Mouse (Mus musculus) forelimb bud, embryonic 11.5 days (tissue): ENCODE data around the gene Eci3.
A peak's percentile ranks its signal among the peaks of the same experiment; 100 is the strongest.
"Not testable (repeated sequence)": the region's sequence is repeated elsewhere in the genome, so short reads cannot be mapped to it uniquely, and the experiment has no call there.

Experiments
- DNase-seq: peaks from one replicate; pipeline ENCODE4 v3.0.0-alpha.2; 2012; ENCODE audit warnings: low read depth, low spot score

The Eci3 gene

DNA sequence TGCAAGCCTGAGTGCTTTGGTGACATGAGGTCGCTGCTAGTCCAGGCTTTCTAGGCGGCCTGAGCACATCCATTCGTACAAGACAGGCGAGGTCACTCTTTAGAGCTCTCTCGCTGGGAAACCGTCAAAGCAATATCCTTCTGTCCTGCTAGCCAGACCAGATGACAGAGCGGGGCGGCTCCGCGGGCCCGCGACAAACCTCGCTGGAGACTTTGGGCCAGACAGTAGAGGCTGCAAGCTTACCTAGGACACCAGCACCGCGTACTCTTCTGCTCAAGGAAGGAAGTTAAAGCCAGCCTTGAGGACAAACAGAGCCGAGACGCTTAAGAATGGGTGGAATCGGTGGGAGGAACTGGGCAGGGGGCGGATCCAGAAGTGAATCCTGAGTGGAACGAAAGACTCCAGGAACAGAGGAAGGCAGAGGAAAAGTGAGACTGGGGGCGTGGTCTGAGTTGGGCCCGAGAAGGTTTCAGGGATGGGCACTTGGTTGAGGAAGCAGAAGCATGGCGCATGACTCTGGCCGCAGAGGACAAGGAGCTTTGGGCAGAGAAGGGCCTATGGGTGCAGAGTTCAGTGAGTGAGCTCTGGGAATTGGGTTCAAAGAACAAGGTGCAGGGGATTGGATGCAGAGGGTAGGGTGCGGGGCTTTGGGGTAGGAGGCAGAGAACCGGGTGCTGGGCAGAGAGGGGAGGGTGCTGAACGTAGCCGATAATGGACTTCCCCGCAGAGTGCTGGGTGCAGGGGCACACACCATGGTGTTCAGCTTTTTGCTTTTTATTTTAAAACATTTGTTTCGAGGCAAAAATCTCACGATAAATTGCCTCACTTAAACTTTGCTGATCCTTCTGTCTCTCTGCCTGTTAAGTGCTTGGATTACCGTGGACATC, at the start of gene Eci3:
Gene Eci3 (minus strand): TSS at position 300 of the 887 bp plus-strand sequence.
- DNase-seq, result peak; percentile 40

DNA sequence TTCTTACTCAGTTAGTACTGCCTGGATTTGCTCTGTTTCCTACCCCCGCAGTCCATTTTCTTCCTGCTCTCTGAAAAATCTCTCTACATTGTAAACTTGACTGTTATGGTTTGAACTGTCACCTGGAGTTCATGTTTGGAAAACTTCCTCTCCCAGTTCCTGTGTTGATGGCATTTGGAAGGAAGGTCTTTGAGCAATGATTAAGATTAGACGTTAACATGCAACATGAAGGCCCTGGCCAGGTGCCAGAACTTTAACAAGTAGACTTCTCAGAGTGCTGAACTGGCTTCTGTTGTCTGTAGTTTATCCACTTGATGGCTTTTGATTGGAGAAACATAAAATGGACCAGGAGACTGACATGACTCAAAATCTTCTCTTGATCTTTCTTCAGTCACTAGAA, 32.3 kb upstream of the Eci3 start:
- no peak for DNase-seq

DNA sequence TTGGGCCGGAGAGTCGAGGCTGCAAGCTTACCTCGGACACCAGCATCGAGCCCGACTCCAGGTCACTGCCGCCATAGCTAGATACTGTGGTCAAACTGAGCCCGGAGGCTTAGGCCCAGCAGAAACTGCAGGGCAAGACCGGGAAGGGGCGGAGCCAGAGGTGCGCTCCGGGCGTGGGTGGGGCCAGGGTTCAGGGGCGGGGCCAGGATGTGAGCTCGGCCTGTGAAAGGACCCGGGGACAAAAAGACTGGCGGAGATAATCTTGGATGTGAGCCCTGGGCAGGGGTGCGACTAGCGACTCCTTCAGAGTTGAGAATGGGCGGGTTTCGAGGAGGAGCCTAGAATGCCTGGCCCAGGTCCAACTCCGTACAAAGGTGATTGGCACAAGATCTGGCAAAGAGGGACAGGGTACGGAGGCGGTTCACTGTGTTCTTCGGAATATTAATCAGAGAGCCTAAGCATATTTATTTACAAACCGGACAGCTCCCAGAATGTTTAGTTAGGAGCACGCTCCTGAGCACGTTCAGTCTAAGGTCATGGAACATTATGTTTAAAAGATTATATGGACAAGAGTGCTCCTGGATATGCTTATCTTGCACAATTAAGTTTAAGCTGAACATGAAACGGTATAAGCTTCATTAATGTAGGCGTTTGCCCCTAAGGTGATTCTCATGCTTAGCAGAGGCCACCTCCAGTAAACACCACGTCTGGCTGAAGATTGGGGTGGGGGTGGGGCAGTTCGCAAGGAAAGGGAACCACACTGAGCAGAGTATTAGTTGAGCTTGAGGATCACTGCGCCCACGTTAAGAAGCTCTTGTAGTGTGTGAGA, 30.6 kb upstream of the Eci3 start:
- peak; percentile 92 for DNase-seq

GRCm38 (mm10) chr13:34993595-34993982, 30.0 kb upstream of the Eci3 start:
- DNase-seq, result no peak

- DNase-seq, result no peak
Measured at GRCm38 (mm10) chr13:34993085-34993484, 29.5 kb upstream of the Eci3 start.

DNA sequence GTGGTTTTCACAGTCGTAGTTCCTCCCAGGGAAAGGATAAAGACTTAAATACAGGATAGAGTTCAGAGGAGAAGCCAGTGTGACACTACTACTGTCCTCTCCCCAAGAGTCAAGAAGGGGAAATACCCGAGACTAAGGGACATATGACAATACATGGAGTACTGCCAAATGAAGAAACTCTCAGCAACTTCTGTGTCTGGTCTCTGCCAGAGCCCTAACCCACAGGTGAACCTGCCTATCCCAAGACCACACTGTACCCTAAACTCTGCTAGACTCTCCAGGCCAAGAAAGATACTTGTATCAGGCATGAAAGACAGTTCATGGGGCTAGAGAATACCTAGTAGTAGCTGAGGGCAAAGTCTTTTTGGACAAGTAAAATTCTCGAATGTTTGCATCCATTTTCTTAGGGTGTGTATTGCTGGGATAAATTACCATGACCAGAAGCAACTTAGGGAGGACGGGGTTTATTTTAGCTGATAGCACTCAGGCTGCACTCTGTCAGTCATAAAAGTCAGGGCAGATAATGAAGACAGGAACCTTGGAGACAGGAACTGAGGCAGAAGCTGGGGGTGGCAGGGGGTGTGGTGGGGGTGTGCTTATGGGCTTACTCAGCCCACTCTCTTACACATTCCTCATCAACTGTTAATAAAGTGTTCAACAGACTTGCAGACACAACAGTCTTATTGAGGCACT, 28.1 kb upstream of the Eci3 start:
- no peak for DNase-seq

GRCm38 (mm10) chr13:34983479-34983878, 19.9 kb upstream of the Eci3 start:
- DNase-seq, result not testable (repeated sequence)

DNA sequence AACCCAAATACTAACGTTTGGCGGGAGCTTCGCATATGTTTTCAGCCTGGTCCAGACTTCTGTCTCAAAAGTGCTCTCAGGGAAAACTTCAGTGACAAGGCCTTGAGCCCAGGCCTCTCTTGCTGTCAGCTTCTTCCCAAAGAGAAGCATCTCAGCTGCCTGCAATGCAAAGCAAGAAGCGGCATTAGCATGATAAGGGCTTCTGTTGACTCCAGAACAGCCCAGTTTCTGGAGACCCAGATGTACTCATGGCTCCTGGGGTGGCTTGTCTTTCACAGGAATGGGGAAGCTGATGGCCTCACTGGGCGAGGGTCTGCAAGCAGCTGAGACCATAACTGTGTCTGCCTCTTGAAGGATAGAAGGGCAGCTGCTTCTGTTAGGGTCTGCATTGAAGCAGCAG, 15.0 kb upstream of the Eci3 start:
- not testable (repeated sequence) for DNase-seq

DNA sequence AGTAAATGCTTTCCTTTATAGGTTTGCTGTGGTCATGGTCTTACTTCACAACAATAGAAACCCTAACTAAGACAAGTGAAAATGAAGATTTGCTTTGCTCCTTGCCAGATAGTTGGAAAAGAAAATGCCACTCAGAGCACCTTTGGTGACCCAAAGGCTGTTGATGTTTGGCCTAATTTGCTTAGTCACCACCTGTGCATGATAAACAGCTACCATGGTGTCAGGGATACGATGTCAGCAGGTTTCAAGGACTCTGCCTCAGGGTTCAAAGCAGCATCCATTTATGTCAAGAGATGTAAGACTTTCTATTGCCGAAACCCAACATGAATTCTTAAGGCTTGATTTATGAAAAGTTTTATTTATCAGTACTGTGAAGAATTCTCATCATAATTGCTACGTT, 13.8 kb upstream of the Eci3 start:
- DNase-seq, result no peak

DNA sequence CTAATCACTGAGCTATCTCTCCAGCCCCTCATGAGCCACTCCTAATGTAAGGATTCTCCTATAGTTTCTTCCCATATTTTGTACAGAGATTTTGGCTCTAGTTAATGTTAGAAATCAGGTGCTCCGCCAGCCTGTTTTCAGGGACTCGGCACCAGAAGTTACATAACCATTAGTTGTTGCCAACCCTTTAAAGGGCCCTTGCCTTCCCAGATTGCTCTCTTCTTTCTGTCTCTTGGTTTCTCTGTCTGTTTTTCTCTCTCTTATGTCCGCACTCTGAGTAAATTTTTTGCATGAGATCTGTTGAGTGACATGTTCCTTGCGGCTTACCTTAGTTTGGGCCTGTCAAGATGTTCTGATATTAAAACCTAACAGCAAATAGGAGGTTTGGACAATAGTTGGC, 12.5 kb upstream of the Eci3 start:
- DNase-seq, result no peak

DNA sequence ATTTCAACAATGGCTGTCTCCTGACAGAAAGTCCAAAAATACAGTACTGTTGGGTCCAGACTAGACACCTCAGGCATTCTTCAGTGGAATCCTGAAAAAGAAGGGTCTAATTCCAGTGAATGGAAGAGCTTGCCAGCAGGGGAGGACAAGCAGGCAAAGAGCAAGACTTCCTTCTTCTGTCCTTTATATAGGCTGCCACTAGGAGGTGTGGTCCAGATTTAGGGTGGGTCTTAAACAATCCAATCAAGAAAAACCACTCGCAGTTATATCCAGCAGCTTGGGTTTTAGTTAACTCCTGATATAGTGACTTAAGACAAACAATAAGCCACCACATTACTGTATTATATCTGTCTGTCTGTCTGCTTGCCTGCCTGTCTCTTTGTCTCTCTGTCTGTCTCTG, 10.2 kb upstream of the Eci3 start:
- DNase-seq, result no peak

- DNase-seq, result no peak
Measured at GRCm38 (mm10) chr13:34973149-34973548, 9.5 kb upstream of the Eci3 start.

DNA sequence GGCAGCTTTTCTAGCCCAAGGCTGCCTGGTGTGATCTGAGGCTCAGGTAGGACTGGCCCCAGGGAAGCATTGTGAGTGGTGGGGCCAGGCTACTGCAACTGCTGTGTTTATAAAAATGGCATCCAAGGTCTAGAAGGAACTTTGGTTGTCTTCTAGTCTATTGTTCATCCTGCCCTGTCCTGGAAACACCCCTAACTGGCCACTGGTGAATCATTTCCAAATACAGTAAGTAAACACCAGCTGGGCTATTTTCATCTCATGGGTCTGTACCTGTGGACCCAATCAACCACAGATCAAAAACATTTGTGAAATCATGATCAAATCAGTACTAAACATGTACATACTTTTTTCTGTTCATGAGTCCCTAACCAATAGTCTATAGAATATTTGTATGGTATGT, 8.8 kb upstream of the Eci3 start:
- DNase-seq, result not testable (repeated sequence)

DNA sequence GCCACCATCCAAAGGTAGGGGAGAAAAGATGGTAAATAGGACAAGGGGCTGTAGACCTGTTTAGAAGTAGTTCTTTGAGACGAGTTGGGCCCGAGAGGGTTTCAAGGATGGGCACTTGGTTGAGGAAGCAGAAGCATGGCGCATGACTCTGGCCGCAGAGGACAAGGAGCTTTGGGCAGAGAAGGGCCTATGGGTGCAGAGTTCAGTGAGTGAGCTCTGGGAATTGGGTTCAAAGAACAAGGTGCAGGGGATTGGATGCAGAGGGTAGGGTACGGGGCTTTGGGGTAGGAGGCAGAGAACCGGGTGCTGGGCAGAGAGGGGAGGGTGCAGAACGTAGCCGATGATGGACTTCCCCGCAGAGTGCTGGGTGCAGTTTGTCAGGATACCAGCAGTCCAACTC, 2.0 kb upstream of the Eci3 start:
- not testable (repeated sequence) for DNase-seq

GRCm38 (mm10) chr13:34964866-34965265, 1.3 kb upstream of the Eci3 start:
- DNase-seq, result peak; percentile 9

GRCm38 (mm10) chr13:34964419-34964818, 809 bp upstream of the Eci3 start:
- no peak for DNase-seq

- no peak for DNase-seq
Measured at GRCm38 (mm10) chr13:34960996-34961770, 2.4 kb downstream of the Eci3 start.

DNA sequence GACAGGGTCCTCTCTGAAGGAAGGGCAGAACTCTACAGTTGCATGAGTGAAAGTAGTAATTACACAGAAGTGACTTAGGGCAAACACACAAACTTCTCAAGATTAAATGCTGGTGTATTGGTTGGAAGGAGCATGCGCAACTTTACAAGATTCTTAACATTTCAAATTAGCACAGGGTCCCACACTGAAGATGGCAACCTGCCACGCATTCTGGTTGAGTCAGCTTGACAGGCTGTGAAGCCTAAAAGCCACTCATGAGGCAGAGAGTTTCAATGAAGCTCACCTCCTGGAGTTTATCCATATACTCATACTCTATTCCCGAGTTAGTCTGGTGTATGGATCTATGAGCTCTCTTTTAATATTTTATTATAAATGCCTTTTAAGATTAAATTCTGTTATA, 5.5 kb downstream of the Eci3 start:
- not testable (repeated sequence) for DNase-seq

GRCm38 (mm10) chr13:34956901-34957300, 6.7 kb downstream of the Eci3 start:
- no peak for DNase-seq

- not testable (repeated sequence) for DNase-seq
Measured at GRCm38 (mm10) chr13:34951437-34951836, 12.2 kb downstream of the Eci3 start.

DNA sequence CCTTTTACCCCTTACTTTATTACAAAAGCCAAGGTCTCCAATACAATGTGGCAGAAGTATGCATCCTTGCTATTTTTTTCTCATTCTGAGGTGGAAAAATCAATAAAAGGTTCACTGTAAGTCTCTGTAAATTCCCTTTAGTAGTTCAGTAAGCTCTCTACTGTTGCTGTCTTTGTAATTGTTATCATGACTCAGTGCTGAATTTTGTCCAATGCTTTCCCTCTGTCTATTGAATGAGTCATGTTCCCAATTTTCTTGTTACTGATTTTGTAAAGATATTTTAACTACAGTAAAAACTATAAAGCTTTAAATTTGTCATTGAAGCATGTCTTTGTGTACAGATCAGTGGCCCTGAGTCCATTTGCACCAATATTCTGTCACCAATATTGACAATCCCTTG, 21.2 kb downstream of the Eci3 start:
- no peak for DNase-seq
